Mouse (Mus musculus) adrenal gland (tissue): ENCODE results near the gene Trappc13.
"Not testable (repeated sequence)": the region's sequence is repeated elsewhere in the genome, so short reads cannot be mapped to it uniquely, and the experiment has no call there.

Source experiments
- intact Hi-C: fragments of 180-260 bp; cut with DNase I; formaldehyde crosslinking; loops from one replicate; pipeline ENCODE4 v1.15.1; 2025
- long read RNA-seq, 2 experiments: library from polyadenylated mRNA; unstranded; transcript quantifications; one replicate each; pipeline ENCODE4 v2.0.0; 2020; ENCODE audit warnings: borderline replicate concordance in 1 of 2; ENCODE audit not compliant: insufficient replicate concordance in 1 of 2

Trappc13 gene
- long read RNA-seq, experiment 1, transcript Trappc13-205 (12 exons, 3,538 nt): major isoform, 10 of 43 reads
- long read RNA-seq, experiment 1, partial matches to known transcripts: 2 of 43 reads
- long read RNA-seq, experiment 1, other reads (novel, unspliced or antisense): 29 of 43 reads
- long read RNA-seq, experiment 2, transcript Trappc13-205 (12 exons, 3,538 nt): major isoform, 10 of 39 reads
- long read RNA-seq, experiment 2, partial matches to known transcripts: 0 of 39 reads
- long read RNA-seq, experiment 2, other reads (novel, unspliced or antisense): 28 of 39 reads

DNA sequence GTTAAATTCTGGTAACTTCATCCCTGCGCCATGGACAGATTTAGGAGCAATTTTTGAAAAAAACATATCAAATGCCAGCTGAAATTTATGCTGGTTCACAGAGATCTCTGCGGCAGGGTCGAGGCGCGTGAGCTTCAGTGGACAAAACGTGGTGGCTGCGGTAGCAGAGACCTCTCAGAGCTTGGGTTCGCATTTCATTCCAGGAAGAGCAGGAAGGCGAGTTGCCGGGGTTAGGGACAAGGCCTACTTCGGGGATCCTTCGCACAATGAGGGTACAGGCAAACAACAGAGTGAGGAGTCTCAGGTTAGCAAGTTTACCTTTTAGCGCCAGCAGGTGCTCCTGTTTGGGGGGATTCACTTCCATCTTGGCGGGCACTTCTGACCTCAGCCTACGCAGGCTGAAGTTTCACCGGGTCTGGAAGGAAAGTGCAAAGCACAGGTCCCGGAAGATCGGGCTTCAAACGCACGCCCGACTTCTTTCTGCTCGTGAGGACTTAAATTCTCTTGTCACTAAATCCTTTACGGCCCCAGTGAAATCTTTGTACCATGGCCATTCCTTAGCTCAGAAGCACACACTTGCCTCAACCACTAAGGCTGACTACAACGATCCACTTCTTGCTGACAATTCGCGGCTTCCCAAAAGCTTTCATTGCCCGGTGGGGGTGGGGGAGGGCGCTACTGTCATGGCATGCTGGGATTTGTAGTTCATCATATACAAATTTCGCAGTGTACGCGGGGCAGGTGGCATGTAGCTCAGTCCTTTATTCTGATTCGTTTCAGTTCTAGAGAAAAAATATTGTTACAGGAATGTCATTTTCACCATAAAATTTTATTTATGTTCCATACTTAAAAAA, at the start of gene Trappc13:
Gene Trappc13, minus strand, starts transcription at position 674 of the 854 bp plus-strand sequence.
- intact Hi-C loops: loop anchor here (5.0 kb wide), 1 partner anchor 49 kb away; the partner anchor contains the start of genes Cenpk and Ppwd1

DNA sequence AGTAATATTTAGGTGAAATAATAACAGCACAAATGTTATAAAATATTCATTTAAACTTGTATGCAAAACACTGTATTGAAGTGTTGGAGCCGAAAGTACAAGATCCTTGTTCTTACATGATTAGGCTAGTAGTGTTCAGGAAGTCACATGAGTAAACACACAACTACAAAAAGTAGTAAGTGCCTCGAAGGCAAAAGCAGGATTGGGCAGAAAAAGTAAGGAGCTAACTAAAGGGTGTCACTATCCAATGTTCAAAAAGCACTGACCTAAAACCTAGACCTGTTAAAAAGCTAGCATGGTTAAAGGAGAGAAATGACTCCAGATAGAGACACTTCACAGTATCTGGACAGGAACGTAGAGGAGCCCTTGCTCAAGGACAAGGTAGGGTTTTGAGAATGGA, 49.2 kb upstream of the Trappc13 start:
- intact Hi-C loops: loop anchor here (5.0 kb wide), 1 partner anchor 50 kb away; the partner anchor contains the start of genes Trappc13 and Trim23

- intact Hi-C loops: no loop called here
Measured at GRCm38 (mm10) chr13:104204313-104204712, 26.0 kb upstream of the Trappc13 start.

DNA sequence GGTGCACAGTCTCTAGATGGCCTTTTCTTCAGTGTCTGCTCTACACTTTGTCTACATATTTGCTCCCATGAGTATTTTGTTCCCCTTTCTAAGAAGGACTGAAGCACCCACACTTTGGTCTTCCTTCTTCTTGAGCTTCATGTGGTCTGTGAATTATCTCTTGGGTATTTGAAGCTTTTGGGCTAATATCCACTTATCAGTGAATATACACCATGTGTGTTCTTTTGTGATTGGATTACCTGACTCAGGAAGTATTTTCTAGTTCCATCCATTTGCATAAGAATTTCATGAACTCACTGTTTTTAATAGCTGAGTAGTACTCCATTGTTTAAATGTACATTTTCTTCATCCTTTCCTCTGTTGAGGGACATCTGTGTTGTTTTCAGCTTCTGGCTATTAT, 17.6 kb upstream of the Trappc13 start:
- intact Hi-C loops: not testable (repeated sequence)

- intact Hi-C loops: no loop called here
Measured at GRCm38 (mm10) chr13:104187357-104187756, 9.1 kb upstream of the Trappc13 start.

GRCm38 (mm10) chr13:104179176-104179888, 1.1 kb upstream of the Trappc13 start:
- intact Hi-C loops: loop anchor here (5.0 kb wide), 1 partner anchor 48 kb away; the partner anchor contains the start of genes Cenpk and Ppwd1

DNA sequence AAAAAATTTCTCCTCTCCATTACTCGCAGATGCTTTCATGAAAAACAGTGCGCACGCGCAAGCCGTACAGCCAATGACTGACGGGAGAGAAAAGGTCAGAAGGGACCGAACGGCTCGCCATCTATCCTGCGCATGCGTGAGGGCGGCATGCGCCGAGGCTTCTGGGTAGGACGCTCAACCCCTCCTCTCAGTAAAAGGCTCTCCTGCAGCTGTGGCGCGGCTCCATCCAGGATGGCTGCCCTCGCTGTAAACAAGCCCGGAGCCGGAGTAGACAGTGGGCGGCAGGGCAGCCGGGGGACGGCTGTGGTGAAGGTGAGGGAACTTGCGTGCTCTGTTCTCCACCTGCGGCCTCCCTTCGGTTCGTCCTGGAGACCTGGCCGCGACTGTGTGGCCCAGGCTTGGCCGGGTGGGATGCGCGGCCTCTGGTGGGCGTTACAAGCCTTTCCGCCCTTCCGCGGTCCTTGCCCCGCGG, 417 bp upstream of the Trappc13 start, which contains the start of gene Trim23:
Gene Trim23, plus strand, starts transcription at position 148 of the 472 bp plus-strand sequence.
- intact Hi-C loops: loop anchor here (5.0 kb wide), 1 partner anchor 49 kb away; the partner anchor contains the start of genes Cenpk and Ppwd1

DNA sequence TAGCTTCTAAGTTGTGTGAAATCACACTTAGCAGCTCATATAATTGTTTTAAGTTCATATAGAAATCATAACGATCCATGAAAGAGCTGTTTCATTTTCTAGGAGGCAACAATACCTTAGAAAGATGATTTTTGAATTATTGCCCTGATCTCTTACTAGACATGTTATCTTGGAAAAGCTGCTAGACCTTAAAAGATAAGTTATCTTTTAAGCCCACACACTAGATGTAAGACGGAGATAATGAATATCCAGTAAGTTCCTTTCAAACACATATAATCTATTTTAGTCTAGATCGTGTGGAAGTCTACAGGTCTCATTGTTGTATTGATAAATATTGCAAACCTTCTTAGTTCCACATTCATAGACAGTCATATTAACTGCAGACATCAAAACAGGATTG, 1.4 kb downstream of the Trappc13 start:
- intact Hi-C loops: loop anchor here (5.0 kb wide), 1 partner anchor 50 kb away; the partner anchor contains the start of genes Cenpk and Ppwd1

DNA sequence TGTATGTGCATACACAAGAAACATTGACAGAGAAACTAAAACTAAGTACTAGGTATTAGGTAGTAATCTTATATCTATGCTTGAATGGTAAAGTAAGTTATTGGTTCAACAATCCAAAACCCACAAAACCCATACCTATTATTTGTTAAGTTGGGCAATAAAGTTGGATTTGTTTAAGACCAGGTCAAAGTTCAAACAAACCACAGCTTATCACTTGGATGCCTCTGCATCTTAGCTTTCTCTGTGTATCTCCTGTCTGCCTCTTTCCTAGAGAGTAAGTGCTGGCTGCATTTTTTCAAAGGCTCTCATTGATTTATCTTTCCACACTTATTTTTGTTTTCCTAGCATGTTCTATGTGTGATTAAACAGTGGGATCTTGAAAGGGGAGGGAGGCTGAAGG, 5.8 kb downstream of the Trappc13 start:
- intact Hi-C loops: no loop called here

DNA sequence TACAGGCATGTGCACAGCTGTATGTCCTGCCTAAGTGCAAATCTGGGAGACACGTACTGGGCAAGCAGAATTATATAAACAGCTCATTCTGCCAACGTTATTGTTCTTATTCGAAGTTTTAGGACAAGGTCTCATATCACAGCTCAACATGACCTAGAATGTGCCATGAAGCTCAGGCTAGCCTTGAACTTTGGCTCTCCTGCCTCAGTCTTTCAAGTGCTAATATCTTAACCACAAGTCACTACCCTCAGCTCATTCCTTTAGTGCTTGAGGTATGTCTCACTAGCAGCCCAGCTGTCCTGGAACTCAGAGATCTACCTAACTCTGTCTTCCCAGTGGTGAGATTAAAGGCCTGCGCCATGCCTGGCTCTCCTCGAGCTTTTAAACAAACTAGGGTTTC, 6.6 kb downstream of the Trappc13 start:
- intact Hi-C loops: no loop called here

GRCm38 (mm10) chr13:104155686-104156085, 22.6 kb downstream of the Trappc13 start:
- intact Hi-C loops: no loop called here

DNA sequence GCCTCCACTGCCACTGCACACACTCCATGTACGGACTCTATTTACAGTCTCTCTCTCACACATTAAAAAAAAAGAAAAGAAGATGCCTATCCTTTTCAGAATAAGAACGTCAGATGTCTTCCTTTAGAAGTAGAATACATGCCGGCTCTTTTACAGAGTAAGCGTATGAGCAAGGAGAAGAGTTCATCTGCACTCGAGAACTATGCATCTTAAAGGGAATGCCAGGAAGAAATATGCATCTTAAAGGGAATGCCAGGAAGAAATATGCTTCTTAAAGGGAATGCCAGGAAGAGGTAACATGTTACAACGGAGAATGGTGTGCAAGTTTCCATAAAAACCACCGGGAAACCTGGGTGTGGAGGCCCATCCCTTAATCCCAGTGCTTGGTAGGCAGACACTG, 23.2 kb downstream of the Trappc13 start:
- intact Hi-C loops: no loop called here

- intact Hi-C loops: no loop called here
Measured at GRCm38 (mm10) chr13:104154180-104154579, 24.1 kb downstream of the Trappc13 start.

GRCm38 (mm10) chr13:104145646-104146045, 32.6 kb downstream of the Trappc13 start:
- intact Hi-C loops: no loop called here

DNA sequence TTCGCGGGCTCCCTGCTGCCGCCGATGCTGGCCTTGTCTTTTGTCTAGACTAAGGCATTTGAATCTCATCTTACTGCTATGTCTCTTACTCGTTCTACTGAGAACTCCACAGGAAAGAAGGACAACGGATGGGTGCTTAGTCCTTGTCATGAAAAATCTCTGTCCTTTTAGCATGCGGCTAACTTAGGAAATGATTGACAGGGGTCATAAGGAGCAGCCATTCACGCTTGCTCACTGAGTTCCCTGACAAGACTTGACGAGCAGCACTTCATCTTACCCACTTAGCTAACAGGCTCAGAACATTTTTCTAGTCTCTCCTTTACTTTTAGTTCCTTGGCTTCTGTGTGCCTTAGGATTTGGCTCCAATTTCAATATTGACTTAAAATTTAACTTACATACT, 33.4 kb downstream of the Trappc13 start:
- intact Hi-C loops: no loop called here

GRCm38 (mm10) chr13:104139369-104140209, 38.7 kb downstream of the Trappc13 start:
- intact Hi-C loops: no loop called here

GRCm38 (mm10) chr13:104134510-104135085, 43.7 kb downstream of the Trappc13 start:
- intact Hi-C loops: no loop called here

DNA sequence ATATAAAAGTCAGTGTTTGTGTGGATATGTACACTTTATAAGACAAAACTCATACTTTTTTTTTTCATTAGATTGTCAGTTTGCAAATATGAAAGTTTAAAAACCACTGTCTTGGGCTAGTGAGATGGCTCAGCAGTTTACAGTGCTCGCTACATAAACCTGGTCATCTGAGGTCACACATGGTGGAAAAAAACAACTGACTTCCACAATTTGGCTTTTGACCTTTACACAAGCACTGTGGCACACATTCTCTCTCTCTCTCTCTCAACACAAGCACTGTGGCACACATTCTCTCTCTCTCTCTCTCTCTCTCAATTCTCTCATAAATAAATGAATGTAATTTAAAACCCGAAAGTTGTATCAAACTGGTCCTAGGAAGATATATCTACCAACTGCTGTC, 45.7 kb downstream of the Trappc13 start:
- intact Hi-C loops: no loop called here

DNA sequence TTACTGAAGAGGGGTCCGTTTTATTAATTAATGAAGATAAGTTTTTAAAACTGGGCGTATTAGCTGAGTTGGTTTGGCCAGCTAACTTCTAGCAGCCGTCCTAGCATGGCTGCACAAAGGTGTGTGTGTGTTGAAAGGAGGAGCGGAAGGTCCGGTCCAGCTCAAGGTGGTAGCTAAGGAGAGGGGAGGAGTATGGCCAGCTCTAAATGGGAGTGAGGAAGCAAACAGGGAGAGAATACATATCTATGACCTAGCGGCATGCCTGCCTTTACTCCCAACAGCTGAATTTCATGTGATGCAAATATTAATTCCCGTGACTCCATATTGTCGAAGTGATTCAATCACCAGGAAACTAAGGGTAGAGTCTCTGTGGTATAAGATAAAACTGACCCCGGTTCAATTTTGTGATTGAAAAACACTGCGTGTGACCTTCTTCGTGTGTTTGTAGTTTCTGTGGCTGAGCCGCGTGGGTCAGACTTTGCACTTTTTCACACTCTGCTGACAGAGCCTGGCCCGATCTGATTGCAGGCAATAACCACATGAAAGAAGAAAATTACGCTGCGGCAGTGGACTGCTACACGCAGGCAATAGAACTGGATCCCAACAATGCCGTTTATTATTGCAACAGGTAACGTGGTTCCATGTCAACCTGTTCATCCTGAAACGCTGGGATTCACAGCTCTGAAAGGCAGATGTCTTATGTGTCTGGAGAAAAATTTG, 54.4 kb downstream of the Trappc13 start:
- intact Hi-C loops: no loop called here
